Mouse (Mus musculus) limb, embryonic 11.5 days (tissue): ENCODE results near the gene Glis2. TPM values are rescaled to one million over a fixed set of nuclear protein-coding genes. Genes with fewer than 3 reads are reported as not detected.

Experiments used
- ATAC-seq: fragments of 200-750 bp; cut with Nextera tagmentation; 2 replicates; pipeline ENCODE4 v1.8.0; 2017; ENCODE audit warnings: low read depth; ENCODE audit not compliant: insufficient number of reproducible peaks, low FRiP score, low TSS enrichment
- DNase-seq: peaks from one replicate; pipeline ENCODE4 v3.0.0-alpha.2; 2015; ENCODE audit warnings: low spot score
- H3K27ac ChIP-seq: fragments of 300-500 bp; sonication (generic); replicated peaks from 2 replicates; pipeline ENCODE4 v1.5.1; 2014; ENCODE audit warnings: low read depth, mild to moderate bottlenecking, low read length
- H3K27me3 ChIP-seq: fragments of 300-500 bp; sonication (generic); 2 replicates; pipeline ENCODE4 v1.6.1; 2014; ENCODE audit warnings: mild to moderate bottlenecking, low read length, mixed read lengths; ENCODE audit not compliant: control insufficient read depth, insufficient read depth
- H3K36me3 ChIP-seq: fragments of 300-500 bp; sonication (generic); 2 replicates; pipeline ENCODE4 v1.6.1; 2014; ENCODE audit warnings: mild to moderate bottlenecking, low read length, moderate library complexity, mixed read lengths; ENCODE audit not compliant: control insufficient read depth, insufficient read depth
- H3K4me1 ChIP-seq: fragments of 300-500 bp; sonication (generic); 2 replicates; pipeline ENCODE4 v1.6.1; 2014; ENCODE audit warnings: low read length, mixed read lengths; ENCODE audit not compliant: control insufficient read depth, insufficient read depth
- H3K4me2 ChIP-seq: fragments of 300-500 bp; sonication (generic); 2 replicates; pipeline ENCODE4 v1.6.1; 2014; ENCODE audit warnings: low read depth, mild to moderate bottlenecking, moderate library complexity; ENCODE audit not compliant: severe bottlenecking
- H3K4me3 ChIP-seq: fragments of 300-500 bp; sonication (generic); 2 replicates; pipeline ENCODE4 v1.5.1; 2014; ENCODE audit warnings: low read depth, low read length
- H3K9ac ChIP-seq: fragments of 300-500 bp; sonication (generic); 2 replicates; pipeline ENCODE4 v1.6.1; 2014; ENCODE audit warnings: mild to moderate bottlenecking, low read length
- H3K9me3 ChIP-seq: fragments of 300-500 bp; sonication (generic); 2 replicates; pipeline ENCODE4 v1.6.1; 2016; ENCODE audit warnings: low read length; ENCODE audit not compliant: control insufficient read depth
- WGBS: fragments of 180-500 bp; shearing (Covaris S2); extraction: QIAGEN DNeasy Blood & Tissue Kit; methylation state at CpG from one replicate; pipeline ENCODE4 v1.1.7; 2014; 5-methylcytosine and 5-hydroxymethylcytosine counted together
- polyA plus RNA-seq: library from polyadenylated mRNA; unstranded; fragments of >200 nt; fragmentation: Nextera tagmentation; extraction: Ambion mirVana; gene quantifications from 2 replicates; pipeline ENCODE4 v1.2.1, GENCODE M21; 2014

The Glis2 gene
- polyA plus RNA-seq, 1 experiment from 2014 or later, result 27.4 TPM

GRCm38 (mm10) chr16:4629950-4630349 is 35.4 kb downstream of the Glis2 start:
- WGBS, result 19% methylated on average over 6 of the region's 6 CpGs
- no peak overlapping the region for H3K4me2 ChIP-seq
- no peaks in the 10 kb centered on the region for H3K9me3 ChIP-seq
- no peaks in the 10 kb centered on the region for H3K4me1 ChIP-seq
- H3K27ac ChIP-seq, result peak overlapping the region; percentile 42; the same call in 1 of the 2 replicates
- H3K27me3 ChIP-seq, result no peaks in the 10 kb centered on the region
- H3K9ac ChIP-seq, result no peak overlapping the region
- no peak overlapping the region for H3K4me3 ChIP-seq
- DNase-seq (peak; percentile 94), ATAC-seq (peak; percentile 52)
- peaks cover 7% of the 10 kb centered on the region for H3K36me3 ChIP-seq

DNA sequence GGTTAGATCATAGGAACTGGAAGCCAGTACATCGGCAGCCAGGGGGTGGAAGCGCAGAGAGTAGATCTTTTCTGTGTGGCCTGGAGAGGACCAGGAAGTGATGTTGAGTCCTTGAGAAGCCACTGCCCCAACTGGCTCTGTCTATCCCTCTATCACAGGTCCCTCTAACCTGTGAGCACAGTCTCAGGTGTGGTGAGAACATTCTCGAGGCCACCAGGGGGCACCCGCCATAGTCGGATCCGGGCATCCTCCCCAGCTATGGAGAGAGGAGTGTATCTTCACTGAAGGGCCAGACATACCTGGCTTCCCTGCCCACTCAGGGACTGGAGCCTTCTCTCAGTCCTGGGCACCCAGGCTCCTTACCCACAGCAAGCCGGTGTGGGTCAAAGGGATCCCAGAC is 37.5 kb downstream of the Glis2 start:
- no peaks in the 10 kb centered on the region for H3K4me1 ChIP-seq
- peak overlapping the region; percentile 52; the same call in 1 of the 2 replicates for H3K27ac ChIP-seq
- H3K9me3 ChIP-seq, result no peaks in the 10 kb centered on the region
- H3K36me3 ChIP-seq, result peaks cover 12% of the 10 kb centered on the region
- ATAC-seq (0 out of 2 replicates have a peak, but pooled peaks have one; percentile 2), DNase-seq (peak; percentile 74)
- H3K4me3 ChIP-seq, result no peak overlapping the region
- WGBS, result 42% methylated on average over 7 of the region's 7 CpGs
- H3K9ac ChIP-seq, result no peak overlapping the region
- H3K27me3 ChIP-seq, result no peaks in the 10 kb centered on the region
- no peak overlapping the region for H3K4me2 ChIP-seq

GRCm38 (mm10) chr16:4633661-4634060 is 39.1 kb downstream of the Glis2 start:
- H3K27me3 ChIP-seq, result no peaks in the 10 kb centered on the region
- no peak overlapping the region for H3K9ac ChIP-seq
- ATAC-seq (no peak), DNase-seq (no peak)
- no peak overlapping the region for H3K4me3 ChIP-seq
- H3K27ac ChIP-seq, result no peak overlapping the region
- no peaks in the 10 kb centered on the region for H3K9me3 ChIP-seq
- no peak overlapping the region for H3K4me2 ChIP-seq
- WGBS, result 98% methylated on average over 3 of the region's 3 CpGs
- no peaks in the 10 kb centered on the region for H3K4me1 ChIP-seq
- H3K36me3 ChIP-seq, result peaks cover 9% of the 10 kb centered on the region; the same call in 1 of the 2 replicates

DNA sequence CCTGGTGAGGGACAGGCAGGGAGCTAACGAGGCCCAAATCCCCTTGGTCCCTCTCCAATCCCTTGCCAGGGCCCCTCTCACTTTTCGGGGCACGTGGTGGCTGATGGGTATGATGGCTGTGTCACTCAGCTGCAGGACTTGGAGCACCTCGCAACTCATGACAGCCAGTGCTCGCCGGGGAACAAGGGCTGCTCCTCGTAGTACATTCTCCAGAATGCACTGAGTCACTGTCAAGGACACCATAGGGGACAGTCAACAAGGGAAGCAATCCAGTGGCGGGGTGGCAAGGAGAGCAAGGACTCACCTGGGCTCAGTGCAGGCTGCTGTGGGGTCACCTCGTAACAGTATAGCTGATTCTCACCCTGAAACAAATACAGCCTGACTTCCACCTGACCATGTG is 40.2 kb downstream of the Glis2 start:
- ATAC-seq, result no peak
- Histone ChIP-seq H3K27me3 (no peaks in the 10 kb centered on the region), H3K36me3 (peaks cover 7% of the 10 kb centered on the region; the same call in 1 of the 2 replicates), H3K9ac (no peak overlapping the region), H3K4me1 (no peaks in the 10 kb centered on the region), H3K9me3 (no peaks in the 10 kb centered on the region), H3K4me3 (no peak overlapping the region), H3K4me2 (no peak overlapping the region), H3K27ac (no peak overlapping the region)
- DNase-seq, result no peak
- WGBS, result 83% methylated on average over 9 of the region's 9 CpGs

- H3K4me3 ChIP-seq, result no peak overlapping the region
- DNase-seq, result no peak
- H3K9me3 ChIP-seq, result no peaks in the 10 kb centered on the region
- 73% methylated on average over 4 of the region's 4 CpGs for WGBS
- no peak for ATAC-seq
- H3K9ac ChIP-seq, result no peak overlapping the region
- H3K4me1 ChIP-seq, result peaks cover 5% of the 10 kb centered on the region
- no peaks in the 10 kb centered on the region for H3K27me3 ChIP-seq
- no peak overlapping the region for H3K4me2 ChIP-seq
- H3K27ac ChIP-seq, result no peak overlapping the region; the same call in 1 of the 2 replicates
- H3K36me3 ChIP-seq, result 0 out of 2 replicates have a peak, but pooled peaks cover 7% of the 10 kb centered on the region
These were observed 41.2 kb downstream of the Glis2 start for GRCm38 (mm10) chr16:4635760-4636159.

- Histone ChIP-seq H3K4me3 (no peak overlapping the region), H3K36me3 (peaks cover 5% of the 10 kb centered on the region; the same call in 1 of the 2 replicates), H3K4me1 (peaks cover 34% of the 10 kb centered on the region), H3K9me3 (no peaks in the 10 kb centered on the region), H3K27ac (no peak overlapping the region), H3K9ac (no peak overlapping the region), H3K4me2 (no peak overlapping the region), H3K27me3 (no peaks in the 10 kb centered on the region)
- 83% methylated on average over 3 of the region's 3 CpGs for WGBS
- ATAC-seq (no peak), DNase-seq (no peak)
These were observed 44.4 kb downstream of the Glis2 start for GRCm38 (mm10) chr16:4638891-4639390.

DNA sequence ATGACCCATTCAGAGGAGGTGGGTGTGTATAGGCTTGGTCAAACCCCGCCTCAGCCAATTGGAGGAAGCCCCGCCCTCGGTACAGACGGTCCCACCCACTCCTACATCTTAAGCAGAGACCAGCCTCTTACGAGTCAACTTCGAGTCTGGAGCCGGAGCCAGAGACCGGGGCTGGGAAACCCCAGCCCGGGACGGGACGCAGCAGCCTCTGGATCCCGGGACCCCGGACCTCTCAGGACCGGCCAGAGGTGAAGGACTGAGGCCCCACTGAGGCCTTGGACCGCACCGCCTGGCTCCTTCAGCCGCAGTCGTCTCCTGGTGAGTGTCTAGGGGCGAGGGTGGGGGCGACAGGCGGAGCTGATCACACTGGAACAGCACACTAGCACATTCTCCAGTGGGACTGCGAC is 45.3 kb downstream of the Glis2 start, which contains the start of the genes Vasn and Dnaja3:
Gene Vasn (plus strand): TSS at position 111 of the 407 bp plus-strand sequence.
Gene Dnaja3 (plus strand): TSS at position 159 of the 407 bp plus-strand sequence.
- peak within 1 kb of the TSS; percentile 83 for H3K4me3 ChIP-seq
- peak within 1 kb of the TSS; percentile 89 for H3K9ac ChIP-seq
- no peaks in the 10 kb centered on the region for H3K27me3 ChIP-seq
- H3K36me3 ChIP-seq, result peaks cover 5% of the 10 kb centered on the region; the same call in 1 of the 2 replicates
- ATAC-seq (peak; percentile 95), DNase-seq (peak; percentile 91)
- peak within 1 kb of the TSS; percentile 77; the same call in 1 of the 2 replicates for H3K27ac ChIP-seq
- WGBS, result 1% methylated on average over 22 of the region's 22 CpGs
- H3K4me2 ChIP-seq, result peak within 1 kb of the TSS; percentile 82
- H3K4me1 ChIP-seq, result peaks cover 42% of the 10 kb centered on the region
- no peaks in the 10 kb centered on the region for H3K9me3 ChIP-seq

GRCm38 (mm10) chr16:4640267-4641005 is 45.9 kb downstream of the Glis2 start:
- WGBS, result 3% methylated on average over 17 of the region's 17 CpGs
- Histone ChIP-seq H3K27ac (peak overlapping the region; percentile 77; the same call in 1 of the 2 replicates), H3K9me3 (no peaks in the 10 kb centered on the region), H3K4me3 (peak overlapping the region; percentile 83), H3K4me2 (peak overlapping the region; percentile 82), H3K4me1 (peaks cover 43% of the 10 kb centered on the region), H3K9ac (peak overlapping the region; percentile 89), H3K27me3 (no peaks in the 10 kb centered on the region), H3K36me3 (peaks cover 5% of the 10 kb centered on the region; the same call in 1 of the 2 replicates)
- ATAC-seq (peak; percentile 22; the same call in 1 of the 2 replicates), DNase-seq (no peak)
